12 mouse cellular contexts compared by ENCODE assay signal in genomic region chr7:18858310-18858916, GRCm38 (mm10). TPM values are rescaled to one million over a fixed set of nuclear protein-coding genes. Genes with fewer than 3 reads are reported as not detected.
A peak's percentile ranks its signal among the peaks of the same experiment; 100 is the strongest.
DNase-seq lines count a peak whose midpoint lies in the region; ATAC-seq and TF ChIP-seq lines count a peak whose summit lies in the region.
"Had no signal": no experiment of that assay in that cellular context is flagged by ENCODE, and none has a peak within 500 bp of the region (broad histone marks: within the 10 kb centered on the region; RNA-seq: fewer than 3 reads in every experiment).

No protein-coding gene starts in this region.

- DNase-seq in midbrain, embryonic 10.5 days (ENCODE audit: low spot score) = no peak
- DNase-seq in heart, adult 9 months (ENCODE audit: low spot score in 2 of 2) = peak; percentile 65 to 79
- DNase-seq in thymus, adult 2 months = no peak
- DNase-seq in layer of hippocampus, postnatal 10 days (ENCODE audit: low spot score in 2 of 2) = no peak
- no peak for DNase-seq in adrenal gland, postnatal 4 days (ENCODE audit: low spot score in 2 of 2)

- H3K27ac ChIP-seq in midbrain, embryonic 10.5 days (replicated peaks) = peak overlapping the region; percentile 23; the same call in 1 of the 2 replicates
- H3K27ac ChIP-seq in midbrain, embryonic 13.5 days = no peak overlapping the region
- H3K27ac ChIP-seq in kidney, embryonic 15.5 days = peak overlapping the region; percentile 54
- H3K27ac ChIP-seq in stomach, embryonic 16.5 days (ENCODE audit: low read length) = no peak overlapping the region; the same call in 1 of the 2 replicates
- H3K27ac ChIP-seq in thymus, adult 2 months (ENCODE audit: control insufficient read depth, insufficient read depth, low read length) = no peak overlapping the region
- H3K27ac ChIP-seq: stomach, embryonic 15.5 days had no signal

- no peak overlapping the region for H3K4me3 ChIP-seq in midbrain, embryonic 10.5 days
- H3K4me3 ChIP-seq in midbrain, embryonic 13.5 days (replicated peaks) = no peak overlapping the region
- no peak overlapping the region for H3K4me3 ChIP-seq in kidney, embryonic 15.5 days (replicated peaks)
- no peak overlapping the region for H3K4me3 ChIP-seq in stomach, embryonic 16.5 days (replicated peaks; ENCODE audit: low read length)
- H3K4me3 ChIP-seq in thymus, adult 2 months (ENCODE audit: control insufficient read depth, insufficient read depth, low read length) = no peak overlapping the region
- H3K4me3 ChIP-seq: erythroblast, embryonic 14.5 days; stomach, embryonic 15.5 days had no signal

- 0 out of 2 replicates have a peak, but pooled peaks cover 6% of the 10 kb centered on the region for H3K9me3 ChIP-seq in midbrain, embryonic 10.5 days (replicated peaks)
- no peaks in the 10 kb centered on the region for H3K9me3 ChIP-seq in midbrain, embryonic 13.5 days
- H3K9me3 ChIP-seq in kidney, embryonic 15.5 days (replicated peaks) = no peaks in the 10 kb centered on the region
- no peaks in the 10 kb centered on the region for H3K9me3 ChIP-seq in stomach, embryonic 16.5 days (replicated peaks; ENCODE audit: control insufficient read depth, low read length)
- H3K9me3 ChIP-seq: stomach, embryonic 15.5 days had no signal

- no peak overlapping the region for H3K9ac ChIP-seq in midbrain, embryonic 13.5 days (replicated peaks)
- no peak overlapping the region for H3K9ac ChIP-seq in kidney, embryonic 15.5 days
- H3K9ac ChIP-seq in stomach, embryonic 16.5 days (ENCODE audit: low read length) = no peak overlapping the region
- H3K9ac ChIP-seq: stomach, embryonic 15.5 days had no signal

- ATAC-seq in midbrain, embryonic 13.5 days = no peak
- ATAC-seq in kidney, embryonic 15.5 days (replicated peaks; ENCODE audit: low FRiP score) = no peak
- peak; percentile 50; the same call in 1 of the 2 replicates for ATAC-seq in stomach, embryonic 16.5 days (ENCODE audit: insufficient read depth, low FRiP score)

- H3K4me1 ChIP-seq in midbrain, embryonic 10.5 days = no peaks in the 10 kb centered on the region
- H3K4me1 ChIP-seq in midbrain, embryonic 13.5 days (replicated peaks) = no peaks in the 10 kb centered on the region
- H3K4me1 ChIP-seq in kidney, embryonic 15.5 days = no peaks in the 10 kb centered on the region
- H3K4me1 ChIP-seq in stomach, embryonic 16.5 days (ENCODE audit: control insufficient read depth, insufficient read depth, low read length) = peaks cover 6% of the 10 kb centered on the region; the same call in 1 of the 2 replicates
- no peaks in the 10 kb centered on the region; the same call in 1 of the 2 replicates for H3K4me1 ChIP-seq in thymus, adult 2 months (replicated peaks; ENCODE audit: control insufficient read depth, insufficient read depth, low read length)
- H3K4me1 ChIP-seq: stomach, embryonic 15.5 days had no signal

- WGBS in midbrain, embryonic 10.5 days = 77% methylated on average over 5 of the region's 5 CpGs
- 76% methylated on average over 5 of the region's 5 CpGs for WGBS in midbrain, embryonic 13.5 days
- 75% methylated on average over 5 of the region's 5 CpGs for WGBS in kidney, embryonic 15.5 days
- 71% methylated on average over 5 of the region's 5 CpGs for WGBS in stomach, embryonic 16.5 days
- WGBS in thymus, adult 2 months = 75% methylated on average over 5 of the region's 5 CpGs

- no peaks in the 10 kb centered on the region for H3K27me3 ChIP-seq in midbrain, embryonic 10.5 days (ENCODE audit: low read depth, poor library complexity, severe bottlenecking)
- no peaks in the 10 kb centered on the region for H3K27me3 ChIP-seq in midbrain, embryonic 13.5 days
- no peaks in the 10 kb centered on the region for H3K27me3 ChIP-seq in kidney, embryonic 15.5 days
- no peaks in the 10 kb centered on the region for H3K27me3 ChIP-seq in stomach, embryonic 16.5 days (ENCODE audit: control insufficient read depth, insufficient read depth, low read length)
- no peaks in the 10 kb centered on the region for H3K27me3 ChIP-seq in thymus, adult 2 months (ENCODE audit: control insufficient read depth, insufficient read depth, low read length)
- H3K27me3 ChIP-seq: stomach, embryonic 15.5 days had no signal

- TF ChIP-seq CTCF in thymus, adult 2 months (IDR thresholded peaks at IDR 0.05; ENCODE audit: borderline replicate concordance, control insufficient read depth, extremely low read depth, insufficient read depth, low read length, poor library complexity) = no peak

- H3K4me2 ChIP-seq in midbrain, embryonic 13.5 days (replicated peaks) = no peak overlapping the region
- H3K4me2 ChIP-seq in kidney, embryonic 15.5 days = no peak overlapping the region
- no peak overlapping the region for H3K4me2 ChIP-seq in stomach, embryonic 16.5 days (ENCODE audit: low read depth, low read length)
- H3K4me2 ChIP-seq: stomach, embryonic 15.5 days had no signal

- no peaks in the 10 kb centered on the region for H3K36me3 ChIP-seq in midbrain, embryonic 10.5 days
- H3K36me3 ChIP-seq in midbrain, embryonic 13.5 days = no peaks in the 10 kb centered on the region
- H3K36me3 ChIP-seq in kidney, embryonic 15.5 days = no peaks in the 10 kb centered on the region
- no peaks in the 10 kb centered on the region for H3K36me3 ChIP-seq in stomach, embryonic 16.5 days (ENCODE audit: control insufficient read depth, insufficient read depth, low read length)
- no peaks in the 10 kb centered on the region for H3K36me3 ChIP-seq in thymus, adult 2 months (ENCODE audit: control insufficient read depth, insufficient read depth, low read length)
- H3K36me3 ChIP-seq: stomach, embryonic 15.5 days had no signal

- TF ChIP-seq POLR2A in thymus, adult 2 months (IDR thresholded peaks at IDR 0.05; ENCODE audit: control insufficient read depth, extremely low read depth, insufficient read depth, low read length, poor library complexity) = no peak

RNA-seq across cellular contexts. Expression of gene Pglyrp1, which starts 12.7 kb away (rescaled TPM):
- polyA plus RNA-seq in midbrain, embryonic 10.5 days (2016; fragmentation: Nextera tagmentation; extraction: Ambion mirVana) = 1.6 and 1.7 TPM in 2 replicates
- 9.2 and 12.8 TPM in 2 replicates for polyA plus RNA-seq in midbrain, embryonic 13.5 days (2015; fragmentation: Nextera tagmentation; extraction: Ambion mirVana)
- polyA plus RNA-seq in kidney, embryonic 15.5 days (2015; fragmentation: Nextera tagmentation; extraction: Ambion mirVana) = 2.3 and 4.8 TPM in 2 replicates
- polyA plus RNA-seq in stomach, embryonic 16.5 days (2015; fragmentation: Nextera tagmentation; extraction: Ambion mirVana) = 119 and 175 TPM in 2 replicates
- 49.8 and 59.4 TPM in 2 replicates for polyA plus RNA-seq in thymus, adult 2 months (2012; rRNA removed)
- total RNA-seq in layer of hippocampus, postnatal 10 days (2021) = 10 to 100 TPM; 22.0 to 27.9 TPM
- total RNA-seq in adrenal gland, postnatal 4 days (2021) = 10 to 100 TPM in 1 of 2 experiments, 1 to 10 TPM in 1; 7.2 to 12.0 TPM

RNA-seq across cellular contexts. Expression of gene Mill2, which starts 18.6 kb away (rescaled TPM):
- 0.14 and 0.30 TPM in 2 replicates for polyA plus RNA-seq in midbrain, embryonic 10.5 days (2016; fragmentation: Nextera tagmentation; extraction: Ambion mirVana)
- 0.40 and 0.44 TPM in 2 replicates for polyA plus RNA-seq in midbrain, embryonic 13.5 days (2015; fragmentation: Nextera tagmentation; extraction: Ambion mirVana)
- polyA plus RNA-seq in kidney, embryonic 15.5 days (2015; fragmentation: Nextera tagmentation; extraction: Ambion mirVana) = 0.76 and 1.2 TPM in 2 replicates
- polyA plus RNA-seq in stomach, embryonic 16.5 days (2015; fragmentation: Nextera tagmentation; extraction: Ambion mirVana) = 1.3 and 2.1 TPM in 2 replicates
- polyA plus RNA-seq in thymus, adult 2 months (2012; rRNA removed) = 1.1 and 1.6 TPM in 2 replicates
- 1 to 10 TPM; 1.5 to 2.2 TPM for total RNA-seq in layer of hippocampus, postnatal 10 days (2021)
- 1 to 10 TPM; 5.1 to 8.1 TPM for total RNA-seq in adrenal gland, postnatal 4 days (2021)
- polyA plus RNA-seq: erythroblast, embryonic 14.5 days had no signal

RNA-seq across cellular contexts. Expression of gene Psg17, which starts 37.0 kb away (rescaled TPM):
- not detected in 2 replicates for polyA plus RNA-seq in midbrain, embryonic 10.5 days (2016; fragmentation: Nextera tagmentation; extraction: Ambion mirVana)
- polyA plus RNA-seq in midbrain, embryonic 13.5 days (2015; fragmentation: Nextera tagmentation; extraction: Ambion mirVana) = not detected in 2 replicates
- 0.09 TPM in 1 of 2 replicates, not detected in the other for polyA plus RNA-seq in kidney, embryonic 15.5 days (2015; fragmentation: Nextera tagmentation; extraction: Ambion mirVana)
- 0.10 TPM in 1 of 2 replicates, not detected in the other for polyA plus RNA-seq in stomach, embryonic 16.5 days (2015; fragmentation: Nextera tagmentation; extraction: Ambion mirVana)
- polyA plus RNA-seq in thymus, adult 2 months (2012; rRNA removed) = 0.09 TPM in 2 replicates
- total RNA-seq in layer of hippocampus, postnatal 10 days (2021) = not detected
- not detected for total RNA-seq in adrenal gland, postnatal 4 days (2021)
- total RNA-seq: layer of hippocampus, adult 18-20 months; midbrain, postnatal 0 days had no signal
- polyA plus RNA-seq: erythroblast, embryonic 14.5 days; midbrain, postnatal 0 days had no signal

RNA-seq across cellular contexts. Expression of gene Ccdc61, which starts 51.8 kb away (rescaled TPM):
- 38.5 and 38.7 TPM in 2 replicates for polyA plus RNA-seq in midbrain, embryonic 10.5 days (2016; fragmentation: Nextera tagmentation; extraction: Ambion mirVana)
- 20.0 and 23.6 TPM in 2 replicates for polyA plus RNA-seq in midbrain, embryonic 13.5 days (2015; fragmentation: Nextera tagmentation; extraction: Ambion mirVana)
- polyA plus RNA-seq in kidney, embryonic 15.5 days (2015; fragmentation: Nextera tagmentation; extraction: Ambion mirVana) = 27.7 and 28.9 TPM in 2 replicates
- polyA plus RNA-seq in stomach, embryonic 16.5 days (2015; fragmentation: Nextera tagmentation; extraction: Ambion mirVana) = 16.7 and 21.2 TPM in 2 replicates
- polyA plus RNA-seq in thymus, adult 2 months (2012; rRNA removed) = 56.5 and 67.1 TPM in 2 replicates
- 10 to 100 TPM; 11.9 to 14.4 TPM for total RNA-seq in layer of hippocampus, postnatal 10 days (2021)
- total RNA-seq in adrenal gland, postnatal 4 days (2021) = 10 to 100 TPM; 16.5 to 19.2 TPM

Comparison
In these comparisons a context has a peak if more than half of its experiments do, and no peak if none do; other contexts are left out.
1. H3K27ac ChIP-seq: peak in midbrain, embryonic 10.5 days (single experiment) and kidney, embryonic 15.5 days (single experiment); none in midbrain, embryonic 13.5 days (single experiment), stomach, embryonic 16.5 days (single experiment) and thymus, adult 2 months (single experiment).
2. DNase-seq: peak in heart, adult 9 months (2 of 2); none in midbrain, embryonic 10.5 days (single experiment), thymus, adult 2 months (single experiment), layer of hippocampus, postnatal 10 days (0 of 2) and adrenal gland, postnatal 4 days (0 of 2).